9 mouse cellular contexts compared by ENCODE assay signal in genomic region chr10:8795336-8795735, GRCm38 (mm10).
A peak's percentile ranks its signal among the peaks of the same experiment; 100 is the strongest.
DNase-seq lines count a peak whose midpoint lies in the region; ATAC-seq lines count a peak whose summit lies in the region.
"Had no signal": no experiment of that assay in that cellular context is flagged by ENCODE, and none has a peak within 500 bp of the region (broad histone marks: within the 10 kb centered on the region; RNA-seq: fewer than 3 reads in every experiment).

No protein-coding gene starts in this region.

- DNase-seq in CD4-positive, CD25-positive, alpha-beta regulatory T cell, adult 2 months (ENCODE audit: low read depth, low spot score), result peak; percentile 62
- DNase-seq in brain, adult 2 months (ENCODE audit: low read depth, low spot score), result peak; percentile 84
- DNase-seq in forebrain, embryonic 14.5 days (ENCODE audit: low spot score), result peak; percentile 71
- peak; percentile 83 for DNase-seq in intestine, embryonic 14.5 days (ENCODE audit: low spot score)
- DNase-seq in left cerebral cortex, postnatal 36 days (ENCODE audit: low spot score in 2 of 2), result peak; percentile 58 to 71
- DNase-seq in midbrain, embryonic 14.5 days, result peak; percentile 86
- peak; percentile 8 for DNase-seq in spleen, adult 12 weeks (ENCODE audit: low spot score)

- H3K4me1 ChIP-seq in forebrain, embryonic 14.5 days (ENCODE audit: control insufficient read depth, insufficient read depth, low read length), result no peaks in the 10 kb centered on the region
- H3K4me1 ChIP-seq in intestine, embryonic 14.5 days (replicated peaks; ENCODE audit: control insufficient read depth, insufficient read depth, low read length), result 0 out of 2 replicates have a peak, but pooled peaks cover 2% of the 10 kb centered on the region
- H3K4me1 ChIP-seq in midbrain, embryonic 14.5 days (ENCODE audit: control insufficient read depth, insufficient read depth, low read length), result no peaks in the 10 kb centered on the region

- H3K36me3 ChIP-seq in forebrain, embryonic 14.5 days (ENCODE audit: control insufficient read depth, insufficient read depth, low read length), result no peaks in the 10 kb centered on the region
- peaks cover 17% of the 10 kb centered on the region for H3K36me3 ChIP-seq in intestine, embryonic 14.5 days (ENCODE audit: control insufficient read depth, insufficient read depth, low read length)
- H3K36me3 ChIP-seq in midbrain, embryonic 14.5 days (ENCODE audit: control insufficient read depth, insufficient read depth, low read length), result no peaks in the 10 kb centered on the region
- H3K36me3 ChIP-seq: hindbrain, embryonic 15.5 days had no signal

- H3K27me3 ChIP-seq in forebrain, embryonic 14.5 days (replicated peaks; ENCODE audit: control insufficient read depth, insufficient read depth, low read length), result no peaks in the 10 kb centered on the region
- H3K27me3 ChIP-seq in intestine, embryonic 14.5 days (replicated peaks; ENCODE audit: control insufficient read depth, insufficient read depth, low read length), result no peaks in the 10 kb centered on the region
- no peaks in the 10 kb centered on the region for H3K27me3 ChIP-seq in midbrain, embryonic 14.5 days (ENCODE audit: control insufficient read depth, insufficient read depth, low read length)
- H3K27me3 ChIP-seq: hindbrain, embryonic 15.5 days had no signal

- H3K27ac ChIP-seq in forebrain, embryonic 14.5 days (ENCODE audit: low read depth, low read length), result no peak overlapping the region
- no peak overlapping the region for H3K27ac ChIP-seq in intestine, embryonic 14.5 days (ENCODE audit: low read depth)
- no peak overlapping the region for H3K27ac ChIP-seq in midbrain, embryonic 14.5 days (replicated peaks; ENCODE audit: low read depth, low read length)
- H3K27ac ChIP-seq: hindbrain, embryonic 15.5 days had no signal

- intact Hi-C loops in left cerebral cortex, postnatal 36 days (cut with DNase I), result loop anchor here (2.0 kb wide), 1 partner anchor 53 kb away; no protein-coding TSS in a partner anchor

- no peak overlapping the region for H3K9ac ChIP-seq in forebrain, embryonic 14.5 days (ENCODE audit: low read length)
- no peak overlapping the region for H3K9ac ChIP-seq in intestine, embryonic 14.5 days (ENCODE audit: low read length)
- H3K9ac ChIP-seq in midbrain, embryonic 14.5 days (replicated peaks; ENCODE audit: low read length), result no peak overlapping the region
- H3K9ac ChIP-seq: hindbrain, embryonic 15.5 days had no signal

- no peak for ATAC-seq in CD4-positive, CD25-positive, alpha-beta regulatory T cell, adult 4 months
- peak; percentile 57; the same call in 1 of the 2 replicates for ATAC-seq in forebrain, embryonic 14.5 days
- ATAC-seq in intestine, embryonic 14.5 days (replicated peaks; ENCODE audit: low FRiP score, low TSS enrichment, low read depth), result no peak
- no peak; the same call in 1 of the 2 replicates for ATAC-seq in midbrain, embryonic 14.5 days (ENCODE audit: low FRiP score, low TSS enrichment)

- H3K4me2 ChIP-seq in forebrain, embryonic 14.5 days (ENCODE audit: low read length), result no peak overlapping the region
- no peak overlapping the region for H3K4me2 ChIP-seq in intestine, embryonic 14.5 days (ENCODE audit: low read length)
- H3K4me2 ChIP-seq in midbrain, embryonic 14.5 days (ENCODE audit: low read length), result no peak overlapping the region
- H3K4me2 ChIP-seq: hindbrain, embryonic 15.5 days had no signal

- no peaks in the 10 kb centered on the region for H3K9me3 ChIP-seq in forebrain, embryonic 14.5 days (replicated peaks; ENCODE audit: control insufficient read depth, low read length)
- no peaks in the 10 kb centered on the region for H3K9me3 ChIP-seq in intestine, embryonic 14.5 days (ENCODE audit: control insufficient read depth, low read length)
- no peaks in the 10 kb centered on the region for H3K9me3 ChIP-seq in midbrain, embryonic 14.5 days (ENCODE audit: control insufficient read depth, low read length)
- H3K9me3 ChIP-seq: hindbrain, embryonic 15.5 days had no signal

- 38% methylated on average over 7 of the region's 7 CpGs for WGBS in forebrain, embryonic 14.5 days
- 34% methylated on average over 7 of the region's 7 CpGs for WGBS in intestine, embryonic 14.5 days
- WGBS in midbrain, embryonic 14.5 days, result 44% methylated on average over 7 of the region's 7 CpGs

- H3K4me3 ChIP-seq in forebrain, embryonic 14.5 days (ENCODE audit: low read depth, low read length), result no peak overlapping the region
- no peak overlapping the region for H3K4me3 ChIP-seq in intestine, embryonic 14.5 days (ENCODE audit: low read depth, low read length)
- no peak overlapping the region for H3K4me3 ChIP-seq in midbrain, embryonic 14.5 days (replicated peaks; ENCODE audit: low read depth, low read length)
- H3K4me3 ChIP-seq: hindbrain, embryonic 15.5 days had no signal

Comparison
In these comparisons a context has a peak if more than half of its experiments do, and no peak if none do; other contexts are left out.
1. DNase-seq: peak in every context shown above with its lines; median percentile 86 in midbrain, embryonic 14.5 days; 84 in brain, adult 2 months; 83 in intestine, embryonic 14.5 days; 71 in forebrain, embryonic 14.5 days; 64 in left cerebral cortex, postnatal 36 days; 62 in CD4-positive, CD25-positive, alpha-beta regulatory T cell, adult 2 months; 8 in spleen, adult 12 weeks.